Mouse (Mus musculus): ENCODE data around the gene Cwf19l1. TPM values are rescaled to one million over a fixed set of nuclear protein-coding genes. Genes with fewer than 3 reads are reported as not detected.

The Cwf19l1 gene
- polyA plus RNA-seq, 1 experiment from 2014 or later = 37.1 TPM

- H3K9me3 ChIP-seq (replicated peaks) = no peaks in the 10 kb centered on the region
- no peaks in the 10 kb centered on the region for H3K27me3 ChIP-seq
- no peak overlapping the region for H3K27ac ChIP-seq
- no peak overlapping the region for H3K4me3 ChIP-seq
- no peak for ATAC-seq
- H3K9ac ChIP-seq = no peak overlapping the region
- H3K36me3 ChIP-seq (ENCODE audit: poor library complexity, severe bottlenecking) = peaks cover 47% of the 10 kb centered on the region
- peaks cover 20% of the 10 kb centered on the region for H3K4me1 ChIP-seq
- no peak overlapping the region for H3K4me2 ChIP-seq
These were observed 26.7 kb downstream of the Cwf19l1 start for GRCm38 (mm10) chr19:44108996-44109395.

GRCm38 (mm10) chr19:44107661-44108521 lies 27.8 kb downstream of the Cwf19l1 start:
- peak; percentile 52 for ATAC-seq
- Histone ChIP-seq H3K4me2 (peak overlapping the region; percentile 88), H3K4me1 (peaks cover 20% of the 10 kb centered on the region), H3K4me3 (peak overlapping the region; percentile 93), H3K27ac (no peak overlapping the region), H3K9me3 (replicated peaks) (no peaks in the 10 kb centered on the region), H3K36me3 (ENCODE audit: poor library complexity, severe bottlenecking) (peaks cover 36% of the 10 kb centered on the region), H3K27me3 (no peaks in the 10 kb centered on the region), H3K9ac (peak overlapping the region; percentile 96)
- WGBS = 30% methylated on average over 22 of the region's 22 CpGs

DNA sequence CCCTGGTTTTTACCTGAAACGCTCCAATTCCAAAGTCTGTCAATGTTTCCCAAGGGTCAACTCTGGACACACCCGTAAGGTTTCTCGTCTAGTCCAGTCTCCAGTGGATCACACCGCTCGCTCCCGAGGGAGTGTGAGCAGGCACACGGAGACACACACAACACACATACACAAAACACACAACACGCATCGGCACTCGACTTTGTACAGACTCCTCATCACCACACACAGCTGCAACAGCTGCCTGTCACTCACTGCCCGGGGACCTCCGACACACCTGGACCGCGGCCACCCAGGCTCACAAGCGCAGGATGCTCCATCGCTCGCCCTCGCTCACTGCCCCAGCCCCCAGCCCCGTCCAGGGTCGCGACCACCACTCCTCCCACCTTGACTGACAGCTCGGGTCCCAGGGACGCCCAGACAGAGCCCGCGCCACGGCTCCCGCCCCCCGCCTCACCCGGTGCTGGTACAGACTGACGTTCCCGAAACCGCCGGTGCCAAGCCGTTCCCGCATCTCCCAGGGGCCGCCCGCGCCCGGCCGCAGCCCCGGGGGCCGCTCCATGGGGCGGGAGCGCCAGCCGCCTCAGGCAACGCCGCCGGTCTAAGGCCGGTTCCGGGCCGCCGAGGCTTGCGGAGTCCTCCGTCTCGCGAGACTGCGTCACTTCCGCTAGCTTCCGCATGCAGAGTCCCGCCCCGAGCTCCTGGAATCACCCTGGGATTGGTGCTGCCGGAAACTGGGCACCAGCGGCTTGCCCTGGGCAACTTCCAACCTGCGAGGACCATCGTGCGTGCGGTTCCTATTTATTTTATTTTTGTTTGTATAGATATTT lies 28.6 kb downstream of the Cwf19l1 start, which contains the start of gene Chuk:
Gene Chuk, minus strand, starts transcription at position 650 of the 830 bp plus-strand sequence.
- peak within 1 kb of the TSS; percentile 57 for H3K27ac ChIP-seq
- peak within 1 kb of the TSS; percentile 88 for H3K4me2 ChIP-seq
- peak within 1 kb of the TSS; percentile 96 for H3K9ac ChIP-seq
- peaks cover 20% of the 10 kb centered on the region for H3K4me1 ChIP-seq
- peak; percentile 100 for ATAC-seq
- peaks cover 28% of the 10 kb centered on the region for H3K36me3 ChIP-seq (ENCODE audit: poor library complexity, severe bottlenecking)
- H3K4me3 ChIP-seq = peak within 1 kb of the TSS; percentile 93
- under 1% methylated on average over 67 of the region's 67 CpGs for WGBS
- H3K9me3 ChIP-seq (replicated peaks) = no peaks in the 10 kb centered on the region
- H3K27me3 ChIP-seq = no peaks in the 10 kb centered on the region

DNA sequence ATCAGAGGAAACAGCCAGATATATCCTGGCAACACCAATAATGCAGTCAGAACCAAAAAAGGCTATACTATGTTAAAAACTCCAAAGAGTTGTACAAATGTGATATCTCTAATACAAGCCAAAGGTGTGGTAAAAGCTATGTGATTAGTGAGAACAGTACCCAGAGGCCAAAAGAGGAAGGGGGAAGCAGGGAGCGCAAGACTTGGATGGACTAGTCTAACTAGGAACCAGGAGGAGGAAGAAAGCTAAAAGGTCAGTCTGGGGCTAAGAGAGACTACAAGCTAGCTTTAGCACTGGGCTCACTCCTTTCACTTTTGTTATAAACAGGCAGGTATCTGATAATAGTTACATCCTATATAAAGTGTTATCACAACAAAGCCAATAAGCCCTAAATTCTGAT lies 31.3 kb downstream of the Cwf19l1 start:
- ATAC-seq = no peak
- WGBS = 100% methylated on average over 1 of the region's 1 CpGs
- Histone ChIP-seq H3K4me3 (no peak overlapping the region), H3K27me3 (no peaks in the 10 kb centered on the region), H3K9ac (no peak overlapping the region), H3K4me1 (peaks cover 20% of the 10 kb centered on the region), H3K4me2 (no peak overlapping the region), H3K9me3 (replicated peaks) (no peaks in the 10 kb centered on the region), H3K36me3 (ENCODE audit: poor library complexity, severe bottlenecking) (peaks cover 22% of the 10 kb centered on the region), H3K27ac (no peak overlapping the region)

GRCm38 (mm10) chr19:44103001-44103400 lies 32.7 kb downstream of the Cwf19l1 start:
- Histone ChIP-seq H3K9me3 (replicated peaks) (no peaks in the 10 kb centered on the region), H3K4me2 (no peak overlapping the region), H3K27ac (no peak overlapping the region), H3K4me3 (no peak overlapping the region), H3K27me3 (no peaks in the 10 kb centered on the region), H3K9ac (no peak overlapping the region), H3K4me1 (peaks cover 18% of the 10 kb centered on the region), H3K36me3 (ENCODE audit: poor library complexity, severe bottlenecking) (peaks cover 25% of the 10 kb centered on the region)
- ATAC-seq = no peak
- WGBS = 91% methylated on average over 3 of the region's 3 CpGs

- Histone ChIP-seq H3K4me3 (no peak overlapping the region), H3K36me3 (ENCODE audit: poor library complexity, severe bottlenecking) (peaks cover 45% of the 10 kb centered on the region), H3K4me2 (no peak overlapping the region), H3K9ac (no peak overlapping the region), H3K27me3 (no peaks in the 10 kb centered on the region), H3K4me1 (peaks cover 4% of the 10 kb centered on the region), H3K27ac (no peak overlapping the region), H3K9me3 (replicated peaks) (no peaks in the 10 kb centered on the region)
- no peak for ATAC-seq
These were observed 34.8 kb downstream of the Cwf19l1 start for GRCm38 (mm10) chr19:44100840-44101239.

DNA sequence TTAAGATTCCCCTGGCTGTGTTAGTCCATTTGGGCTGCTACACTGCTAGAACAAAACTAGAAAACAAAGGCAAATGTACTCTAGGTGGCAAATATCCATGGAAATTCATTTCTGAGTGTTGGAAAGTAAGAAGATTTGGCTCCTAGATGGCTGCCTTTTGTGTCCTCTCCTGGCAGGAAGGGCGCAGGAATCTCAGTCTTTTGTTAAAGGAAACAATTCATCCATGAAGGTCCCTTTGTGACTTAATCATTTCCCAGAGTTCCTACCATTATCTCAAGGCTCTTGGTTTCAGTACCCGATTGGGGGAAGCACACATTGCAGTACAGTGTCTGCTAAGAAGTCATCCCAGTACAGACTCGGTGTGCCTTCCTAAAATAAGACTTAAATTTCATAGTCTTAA lies 49.4 kb downstream of the Cwf19l1 start:
- Histone ChIP-seq H3K4me1 (no peaks in the 10 kb centered on the region), H3K27me3 (no peaks in the 10 kb centered on the region), H3K9ac (no peak overlapping the region), H3K4me3 (no peak overlapping the region), H3K4me2 (no peak overlapping the region), H3K27ac (no peak overlapping the region), H3K9me3 (replicated peaks) (no peaks in the 10 kb centered on the region), H3K36me3 (ENCODE audit: poor library complexity, severe bottlenecking) (peaks cover 66% of the 10 kb centered on the region)
- 6% methylated on average over 3 of the region's 3 CpGs for WGBS
- ATAC-seq = no peak

GRCm38 (mm10) chr19:44080920-44081319 lies 54.8 kb downstream of the Cwf19l1 start:
- Histone ChIP-seq H3K9ac (no peak overlapping the region), H3K4me1 (no peaks in the 10 kb centered on the region), H3K27me3 (no peaks in the 10 kb centered on the region), H3K4me2 (no peak overlapping the region), H3K27ac (no peak overlapping the region), H3K4me3 (no peak overlapping the region), H3K36me3 (ENCODE audit: poor library complexity, severe bottlenecking) (peaks cover 79% of the 10 kb centered on the region), H3K9me3 (replicated peaks) (no peaks in the 10 kb centered on the region)
- ATAC-seq = no peak
- WGBS = 100% methylated on average over 2 of the region's 2 CpGs

DNA sequence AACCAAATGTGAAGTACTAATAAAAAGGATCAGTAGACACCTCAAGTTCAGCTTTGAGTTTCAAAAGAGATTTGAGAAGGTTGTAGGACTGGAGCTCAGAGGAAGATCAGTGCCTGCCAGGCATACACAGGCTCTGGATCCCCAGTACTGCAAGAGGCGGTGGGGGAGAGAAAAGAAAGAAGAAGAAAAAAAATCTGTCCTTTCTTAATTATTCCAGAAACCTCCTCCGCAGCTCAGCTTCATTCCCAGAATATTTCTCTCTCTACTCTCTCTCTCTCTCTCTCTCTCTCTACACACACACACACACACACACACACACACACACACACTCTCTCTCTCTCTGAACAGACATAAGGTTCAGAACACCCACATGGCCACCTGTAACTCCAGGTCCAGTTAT lies 55.7 kb downstream of the Cwf19l1 start:
- Histone ChIP-seq H3K36me3 (ENCODE audit: poor library complexity, severe bottlenecking) (peaks cover 82% of the 10 kb centered on the region), H3K4me1 (no peaks in the 10 kb centered on the region), H3K4me2 (no peak overlapping the region), H3K27ac (no peak overlapping the region), H3K9me3 (replicated peaks) (no peaks in the 10 kb centered on the region), H3K4me3 (no peak overlapping the region), H3K27me3 (no peaks in the 10 kb centered on the region), H3K9ac (no peak overlapping the region)
- WGBS = 91% methylated on average over 2 of the region's 2 CpGs
- ATAC-seq = no peak

DNA sequence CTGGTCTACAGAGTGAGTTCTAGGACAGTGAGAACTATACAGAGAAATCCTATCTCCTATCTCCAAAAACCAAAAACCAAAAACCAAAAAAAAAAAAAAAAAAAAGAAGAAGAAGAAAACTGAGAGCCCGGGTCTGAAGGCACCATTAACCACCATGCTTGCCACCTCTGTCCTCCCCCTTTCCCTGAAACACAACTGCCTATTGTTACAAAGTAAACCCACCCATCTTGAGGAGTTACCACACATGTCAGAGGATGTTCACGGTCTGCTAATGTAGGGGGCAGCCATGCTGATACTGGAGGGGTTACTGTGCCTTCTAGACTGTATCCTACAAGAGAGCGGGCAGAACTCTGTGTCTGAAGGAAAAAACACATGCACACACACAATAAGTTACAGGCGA lies 58.7 kb downstream of the Cwf19l1 start:
- Histone ChIP-seq H3K9me3 (replicated peaks) (no peaks in the 10 kb centered on the region), H3K27ac (no peak overlapping the region), H3K36me3 (ENCODE audit: poor library complexity, severe bottlenecking) (peaks cover 67% of the 10 kb centered on the region), H3K4me2 (no peak overlapping the region), H3K4me1 (no peaks in the 10 kb centered on the region), H3K27me3 (no peaks in the 10 kb centered on the region), H3K4me3 (no peak overlapping the region), H3K9ac (no peak overlapping the region)
- ATAC-seq = no peak
- WGBS = 86% methylated on average over 4 of the region's 4 CpGs

DNA sequence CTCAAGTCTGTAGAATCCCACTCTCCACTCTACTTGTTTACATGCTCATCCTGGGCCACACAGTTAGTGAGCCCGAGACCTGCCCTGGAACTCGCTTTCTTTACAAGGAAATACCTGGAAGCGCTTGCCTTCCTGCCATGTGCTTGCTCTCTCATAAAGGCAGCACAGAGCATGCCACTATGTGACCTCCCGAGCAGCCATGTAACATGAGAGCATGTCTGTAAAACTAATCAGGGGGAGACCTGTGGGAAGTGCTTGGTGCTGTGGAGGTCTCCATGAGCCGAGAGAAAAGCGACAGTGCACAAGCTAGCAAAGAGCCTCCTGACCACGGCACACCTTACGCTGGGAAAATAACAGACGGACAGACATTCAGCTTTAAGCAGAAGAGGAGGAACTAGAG lies 59.2 kb downstream of the Cwf19l1 start:
- no peak overlapping the region for H3K27ac ChIP-seq
- H3K4me3 ChIP-seq = no peak overlapping the region
- H3K4me1 ChIP-seq = peaks cover under 1% of the 10 kb centered on the region; the same call in 1 of the 2 replicates
- no peaks in the 10 kb centered on the region for H3K27me3 ChIP-seq
- H3K4me2 ChIP-seq = no peak overlapping the region
- peaks cover 69% of the 10 kb centered on the region for H3K36me3 ChIP-seq (ENCODE audit: poor library complexity, severe bottlenecking)
- no peak for ATAC-seq
- 94% methylated on average over 9 of the region's 9 CpGs for WGBS
- H3K9me3 ChIP-seq (replicated peaks) = no peaks in the 10 kb centered on the region
- H3K9ac ChIP-seq = no peak overlapping the region

GRCm38 (mm10) chr19:44074986-44075385 lies 60.7 kb downstream of the Cwf19l1 start:
- Histone ChIP-seq H3K27ac (no peak overlapping the region), H3K4me3 (no peak overlapping the region), H3K4me2 (no peak overlapping the region), H3K36me3 (ENCODE audit: poor library complexity, severe bottlenecking) (peaks cover 60% of the 10 kb centered on the region), H3K9ac (no peak overlapping the region), H3K9me3 (replicated peaks) (no peaks in the 10 kb centered on the region), H3K27me3 (no peaks in the 10 kb centered on the region), H3K4me1 (peaks cover 7% of the 10 kb centered on the region; the same call in 1 of the 2 replicates)
- ATAC-seq = no peak
- WGBS = 87% methylated on average over 11 of the region's 11 CpGs

All from forebrain, embryonic 13.5 days (tissue).